Mouse (Mus musculus) limb, embryonic 10.5 days (tissue): ENCODE measurements around the gene Bbc3. TPM values are rescaled to one million over a fixed set of nuclear protein-coding genes. Genes with fewer than 3 reads are reported as not detected.

Experiments used
- DNase-seq: peaks from one replicate; pipeline ENCODE4 v3.0.0-alpha.2; 2017; ENCODE audit warnings: low spot score
- H3K27ac ChIP-seq: fragments of 300-500 bp; sonication (generic); 2 replicates; pipeline ENCODE4 v1.5.1; 2016; ENCODE audit warnings: mild to moderate bottlenecking
- H3K27me3 ChIP-seq: fragments of 300-500 bp; sonication (generic); 2 replicates; pipeline ENCODE4 v1.6.1; 2016; ENCODE audit warnings: low read depth, mild to moderate bottlenecking; ENCODE audit not compliant: poor library complexity, severe bottlenecking
- H3K36me3 ChIP-seq: fragments of 300-500 bp; sonication (generic); 2 replicates; pipeline ENCODE4 v1.6.1; 2016; ENCODE audit warnings: mild to moderate bottlenecking, moderate library complexity
- H3K4me1 ChIP-seq: fragments of 300-500 bp; sonication (generic); 2 replicates; pipeline ENCODE4 v1.6.1; 2016
- H3K4me3 ChIP-seq: fragments of 300-500 bp; sonication (generic); 2 replicates; pipeline ENCODE4 v1.5.1; 2016; ENCODE audit warnings: mild to moderate bottlenecking, moderate library complexity
- H3K9me3 ChIP-seq: fragments of 300-500 bp; sonication (generic); replicated peaks from 2 replicates; pipeline ENCODE4 v1.6.1; 2016; ENCODE audit warnings: mild to moderate bottlenecking
- WGBS: fragments of 180-500 bp; shearing (Covaris S2); methylation state at CpG from one replicate; pipeline ENCODE4 v1.1.7; 2016; 5-methylcytosine and 5-hydroxymethylcytosine counted together
- polyA plus RNA-seq: library from polyadenylated mRNA; unstranded; fragments of >200 nt; fragmentation: Nextera tagmentation; extraction: Ambion mirVana; gene quantifications from 2 replicates; pipeline ENCODE4 v1.2.1, GENCODE M21; 2016

Bbc3 gene
- polyA plus RNA-seq, 1 experiment from 2014 or later = 14.5 TPM

DNA sequence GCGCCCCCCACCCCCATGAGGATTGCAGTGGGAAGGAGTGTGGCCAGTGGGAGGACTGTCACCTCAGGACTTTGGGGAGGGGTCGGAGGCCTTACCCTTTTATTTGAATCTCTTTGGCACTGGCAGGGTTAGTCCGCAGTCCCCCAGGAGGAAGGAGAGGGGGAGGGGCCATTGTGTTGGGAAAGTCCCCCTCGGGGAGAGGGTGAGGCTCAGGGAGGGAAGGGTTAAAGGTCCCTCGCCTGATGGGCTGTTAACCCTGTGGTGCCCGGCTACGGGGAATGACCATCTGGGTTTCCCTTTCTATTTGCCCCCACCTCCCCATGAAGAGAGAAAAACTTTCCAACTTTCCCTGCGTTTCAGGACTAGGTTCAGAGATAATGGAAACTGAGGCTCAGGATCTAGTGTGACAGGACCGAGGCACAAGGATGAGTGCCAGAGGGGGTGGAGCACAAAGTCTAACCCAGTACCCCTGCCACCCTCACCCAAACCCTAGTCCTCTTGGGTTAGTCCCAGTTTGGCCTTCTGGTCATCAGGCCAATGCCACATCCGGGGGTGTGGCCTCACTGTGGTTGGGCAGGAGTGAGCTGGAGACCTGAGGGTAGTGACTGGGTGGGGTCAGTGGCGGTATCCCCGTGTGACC lies 4.6 kb downstream of the Bbc3 start:
- peak; percentile 90 for DNase-seq
- peaks cover 15% of the 10 kb centered on the region for H3K36me3 ChIP-seq
- H3K27ac ChIP-seq = peak overlapping the region; percentile 95
- no peaks in the 10 kb centered on the region for H3K27me3 ChIP-seq
- H3K9me3 ChIP-seq = no peaks in the 10 kb centered on the region
- WGBS = under 1% methylated on average over 12 of the region's 12 CpGs
- H3K4me1 ChIP-seq = peaks cover 75% of the 10 kb centered on the region
- peak overlapping the region; percentile 78 for H3K4me3 ChIP-seq

DNA sequence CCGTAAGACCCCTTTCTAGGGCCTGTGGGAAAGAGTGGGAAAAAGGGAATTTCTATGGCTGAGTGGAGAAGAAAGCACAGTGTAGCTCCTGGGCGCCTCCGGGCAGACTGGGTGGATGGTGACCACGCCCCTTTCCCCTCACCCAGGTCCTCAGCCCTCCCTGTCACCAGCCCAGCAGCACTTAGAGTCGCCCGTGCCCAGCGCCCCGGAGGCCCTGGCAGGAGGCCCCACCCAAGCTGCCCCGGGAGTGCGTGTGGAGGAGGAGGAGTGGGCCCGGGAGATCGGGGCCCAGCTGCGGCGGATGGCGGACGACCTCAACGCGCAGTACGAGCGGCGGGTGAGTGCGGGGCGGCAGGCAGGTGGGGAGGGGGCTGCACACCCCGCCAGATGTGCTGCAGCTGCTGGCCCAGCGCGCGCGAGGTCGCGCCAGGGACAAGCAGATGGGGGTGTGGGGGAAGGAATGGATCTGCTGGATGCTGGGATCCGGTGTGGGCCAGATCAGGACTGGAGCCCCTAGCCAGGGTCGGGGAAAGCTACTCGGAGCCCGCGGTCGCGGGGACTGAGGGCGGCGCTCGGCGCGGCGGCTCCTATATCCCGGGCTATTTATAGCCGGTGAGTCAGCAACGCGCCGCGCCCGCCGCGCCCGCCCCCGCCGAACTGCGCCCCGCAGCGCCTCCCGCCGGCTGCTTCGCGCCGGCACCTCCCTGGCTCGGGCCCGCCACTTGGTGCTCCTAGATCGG lies 5.5 kb downstream of the Bbc3 start:
- Histone ChIP-seq H3K9me3 (no peaks in the 10 kb centered on the region), H3K27me3 (no peaks in the 10 kb centered on the region), H3K4me3 (peak overlapping the region; percentile 78), H3K36me3 (peaks cover 22% of the 10 kb centered on the region), H3K27ac (peak overlapping the region; percentile 95), H3K4me1 (peaks cover 70% of the 10 kb centered on the region)
- under 1% methylated on average over 56 of the region's 66 CpGs for WGBS
- DNase-seq = peak; percentile 87

DNA sequence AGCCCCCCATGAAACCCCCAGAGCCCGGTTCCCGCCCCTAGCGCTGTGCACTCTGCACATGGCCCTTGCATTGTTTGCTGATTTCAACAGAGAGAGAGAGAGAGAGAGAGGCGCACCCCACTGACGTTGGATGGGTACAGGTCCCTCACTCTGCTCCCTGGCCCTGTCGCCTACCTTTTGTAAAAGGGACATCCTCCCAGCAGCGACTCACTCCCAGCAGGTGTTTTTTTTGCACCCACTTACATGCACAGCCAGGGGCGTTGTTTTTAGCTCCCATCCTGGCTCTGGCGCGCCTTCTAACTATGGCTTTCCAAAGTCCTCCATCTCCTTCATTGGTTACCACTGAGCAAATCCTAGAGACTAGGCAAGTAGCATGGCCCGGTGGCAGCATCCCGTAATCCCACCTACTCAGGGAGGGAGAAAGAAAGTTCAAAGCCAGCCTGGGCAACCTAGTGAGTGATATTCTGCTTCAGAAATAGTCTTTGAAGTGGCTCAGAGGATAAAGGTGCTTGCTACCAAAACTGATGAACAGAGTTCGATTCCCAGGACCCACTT lies 6.1 kb downstream of the Bbc3 start:
- DNase-seq = no peak
- Histone ChIP-seq H3K4me3 (peak overlapping the region; percentile 78), H3K4me1 (peaks cover 64% of the 10 kb centered on the region)

DNA sequence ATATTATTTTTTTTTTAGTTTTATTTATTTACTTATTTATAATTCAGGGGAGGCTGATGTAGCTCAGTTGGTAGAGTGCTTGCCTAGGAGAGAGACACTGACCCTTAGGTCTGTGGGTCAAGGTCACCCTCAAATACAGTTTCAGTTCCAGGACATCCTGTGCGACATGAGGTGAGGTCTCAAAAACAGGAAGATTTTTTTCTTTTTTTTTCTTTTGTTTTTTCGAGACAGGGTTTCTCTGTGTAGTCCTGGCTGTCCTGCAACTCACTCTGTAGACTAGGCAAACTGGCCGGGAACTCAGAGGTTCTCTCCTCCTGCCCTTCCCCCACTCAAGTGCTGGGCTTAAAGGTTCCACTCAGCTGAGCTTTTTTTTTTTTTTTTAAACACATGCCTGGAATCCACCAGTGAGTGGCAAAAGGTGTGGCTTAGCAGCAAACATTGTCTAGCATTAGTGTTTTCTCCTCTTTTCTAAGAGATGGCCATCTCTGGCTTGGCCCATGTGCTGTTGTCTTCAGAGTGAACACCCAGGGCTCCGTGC lies 7.1 kb downstream of the Bbc3 start:
- peaks cover 54% of the 10 kb centered on the region for H3K4me1 ChIP-seq

More for the DNA sequence above, 6.1 kb downstream of the Bbc3 start:
- Histone ChIP-seq H3K27ac (peak overlapping the region; percentile 95), H3K9me3 (no peaks in the 10 kb centered on the region), H3K36me3 (peaks cover 23% of the 10 kb centered on the region), H3K27me3 (no peaks in the 10 kb centered on the region)
- WGBS = 9% methylated on average over 13 of the region's 13 CpGs

DNA sequence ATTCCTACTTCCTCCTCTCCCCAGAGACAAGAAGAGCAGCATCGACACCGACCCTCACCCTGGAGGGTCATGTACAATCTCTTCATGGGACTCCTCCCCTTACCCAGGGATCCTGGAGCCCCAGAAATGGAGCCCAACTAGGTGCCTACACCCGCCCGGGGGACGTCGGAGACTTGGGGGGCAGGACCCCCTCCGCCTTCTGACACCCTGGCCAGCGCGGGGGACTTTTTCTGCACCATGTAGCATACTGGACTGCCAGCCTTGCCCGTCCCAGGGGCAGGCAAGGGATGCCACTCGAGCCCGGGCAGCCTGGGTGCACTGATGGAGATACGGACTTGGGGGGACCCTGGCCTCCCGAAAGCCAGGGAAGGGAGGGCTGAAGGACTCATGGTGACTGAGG lies 8.9 kb downstream of the Bbc3 start:
- 87% methylated on average over 14 of the region's 14 CpGs for WGBS
- Histone ChIP-seq H3K27ac (no peak overlapping the region), H3K4me1 (peaks cover 40% of the 10 kb centered on the region), H3K27me3 (no peaks in the 10 kb centered on the region), H3K4me3 (no peak overlapping the region), H3K9me3 (no peaks in the 10 kb centered on the region), H3K36me3 (peaks cover 34% of the 10 kb centered on the region)
- no peak for DNase-seq

More for the DNA sequence above, 7.1 kb downstream of the Bbc3 start:
- DNase-seq = no peak
- H3K36me3 ChIP-seq = peaks cover 30% of the 10 kb centered on the region
- H3K27ac ChIP-seq = no peak overlapping the region
- H3K4me3 ChIP-seq = no peak overlapping the region
- 70% methylated on average over 4 of the region's 4 CpGs for WGBS
- no peaks in the 10 kb centered on the region for H3K9me3 ChIP-seq
- H3K27me3 ChIP-seq = no peaks in the 10 kb centered on the region

DNA sequence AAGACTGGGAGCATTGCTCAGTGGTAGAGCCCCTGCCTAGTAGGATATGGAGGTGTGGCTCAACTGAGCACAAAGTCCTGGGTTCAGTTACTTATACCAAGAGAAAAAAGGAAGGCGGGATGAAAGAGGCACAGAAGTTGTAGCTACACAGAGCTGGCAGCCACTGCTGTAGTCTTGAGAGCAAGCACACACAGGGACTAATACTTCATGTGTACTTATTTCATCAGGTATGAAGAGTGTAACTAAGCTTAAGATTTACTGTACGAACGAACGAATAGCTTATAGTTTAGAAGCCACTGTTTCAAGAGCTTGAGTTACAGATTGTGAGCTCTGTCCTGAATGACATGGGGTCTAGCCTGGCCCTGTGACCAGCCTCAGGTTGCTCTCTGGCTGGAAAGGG lies 11.0 kb downstream of the Bbc3 start:
- DNase-seq = no peak
- peaks cover 42% of the 10 kb centered on the region for H3K36me3 ChIP-seq
- no peaks in the 10 kb centered on the region for H3K9me3 ChIP-seq
- H3K4me1 ChIP-seq = peaks cover 18% of the 10 kb centered on the region
- WGBS = 94% methylated on average over 4 of the region's 4 CpGs
- H3K27ac ChIP-seq = no peak overlapping the region
- no peaks in the 10 kb centered on the region for H3K27me3 ChIP-seq
- no peak overlapping the region for H3K4me3 ChIP-seq

DNA sequence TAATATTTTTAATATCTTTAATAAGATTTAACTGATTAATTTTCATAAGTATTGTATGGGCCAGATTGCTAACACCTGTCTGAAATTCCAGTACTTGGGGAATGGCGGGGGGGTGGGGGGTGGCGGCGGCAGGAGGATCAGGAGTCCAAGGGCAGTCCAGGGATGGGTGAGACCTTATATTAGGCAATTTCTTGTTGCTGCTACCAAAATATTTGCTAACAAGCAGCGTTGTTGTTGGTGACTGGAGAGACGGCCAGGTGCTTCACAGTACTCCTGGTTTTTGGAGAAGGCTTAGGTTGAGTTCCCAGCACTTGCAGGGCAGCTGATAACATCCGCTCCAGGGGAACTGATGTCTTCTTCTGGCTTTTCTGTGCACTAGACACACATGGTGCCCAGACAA lies 12.3 kb downstream of the Bbc3 start:
- DNase-seq = no peak
- peaks cover 55% of the 10 kb centered on the region for H3K36me3 ChIP-seq
- WGBS = 86% methylated on average over 6 of the region's 6 CpGs

DNA sequence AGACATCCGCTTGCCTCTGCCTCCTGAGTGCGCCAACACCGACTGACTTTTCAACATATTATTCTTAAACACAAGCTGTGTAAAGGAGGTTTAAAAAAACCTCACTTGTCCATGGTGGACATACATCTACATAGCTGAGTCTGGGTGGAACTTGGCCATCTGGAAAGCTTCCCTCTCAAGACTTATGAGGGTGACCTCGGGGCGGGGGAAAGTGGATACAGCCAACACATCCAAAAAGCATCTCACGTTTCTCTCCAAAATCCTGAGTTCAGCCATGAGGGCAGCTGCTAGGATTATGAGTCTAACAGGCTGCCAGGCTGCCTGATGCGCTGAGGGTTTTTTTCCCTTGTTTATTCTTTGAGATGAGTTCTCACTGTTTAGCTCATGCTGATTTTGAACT lies 16.5 kb downstream of the Bbc3 start:
- no peak for DNase-seq
- 89% methylated on average over 7 of the region's 7 CpGs for WGBS
- H3K27ac ChIP-seq = no peak overlapping the region
- H3K4me3 ChIP-seq = no peak overlapping the region
- H3K27me3 ChIP-seq = no peaks in the 10 kb centered on the region
- no peaks in the 10 kb centered on the region for H3K9me3 ChIP-seq
- peaks cover 8% of the 10 kb centered on the region; the same call in 1 of the 2 replicates for H3K4me1 ChIP-seq
- peaks cover 70% of the 10 kb centered on the region for H3K36me3 ChIP-seq

More for the DNA sequence above, 12.3 kb downstream of the Bbc3 start:
- no peak overlapping the region for H3K4me3 ChIP-seq
- no peaks in the 10 kb centered on the region for H3K27me3 ChIP-seq
- H3K9me3 ChIP-seq = no peaks in the 10 kb centered on the region
- 0 out of 2 replicates have a peak, but pooled peaks cover 7% of the 10 kb centered on the region for H3K4me1 ChIP-seq
- H3K27ac ChIP-seq = no peak overlapping the region

DNA sequence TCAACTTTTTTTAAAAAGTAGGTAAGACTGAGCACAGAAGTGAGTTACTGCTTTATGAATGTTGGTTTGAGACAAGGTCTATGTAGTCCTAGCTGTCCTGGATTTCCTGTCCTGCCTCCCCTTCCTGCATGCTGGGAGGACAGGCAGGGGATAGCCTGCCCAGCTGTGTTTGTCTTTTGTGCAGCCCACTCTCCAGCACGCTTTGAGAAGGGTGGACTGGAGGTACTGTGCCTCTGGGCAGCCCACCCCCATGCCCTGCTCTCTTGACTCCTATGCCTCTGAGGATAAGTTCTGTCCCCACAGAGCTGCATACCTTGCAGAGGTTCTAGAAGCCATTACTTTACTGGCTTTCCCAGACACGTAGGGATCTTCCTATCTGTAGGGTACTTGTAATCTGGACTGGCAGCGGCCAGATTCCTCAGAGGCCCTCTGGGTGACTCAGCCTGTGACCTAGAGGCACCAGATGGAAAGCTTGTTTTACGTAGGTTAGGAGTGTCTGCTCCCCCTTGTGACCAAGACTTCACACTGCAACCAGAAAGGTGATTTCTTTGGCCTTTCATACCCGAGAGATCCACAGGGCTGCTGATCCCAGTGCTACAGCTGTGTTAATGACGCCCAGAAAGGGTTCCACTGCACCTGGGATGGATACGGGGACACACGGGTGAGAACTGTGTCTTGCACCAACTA lies 17.9 kb downstream of the Bbc3 start:
- 42% methylated on average over 8 of the region's 8 CpGs for WGBS
- Histone ChIP-seq H3K36me3 (peaks cover 75% of the 10 kb centered on the region), H3K27ac (0 out of 2 replicates have a peak overlapping the region, but pooled peaks have one; percentile 32), H3K4me3 (no peak overlapping the region), H3K9me3 (no peaks in the 10 kb centered on the region), H3K27me3 (no peaks in the 10 kb centered on the region), H3K4me1 (peaks cover 8% of the 10 kb centered on the region; the same call in 1 of the 2 replicates)
- DNase-seq = peak; percentile 53

DNA sequence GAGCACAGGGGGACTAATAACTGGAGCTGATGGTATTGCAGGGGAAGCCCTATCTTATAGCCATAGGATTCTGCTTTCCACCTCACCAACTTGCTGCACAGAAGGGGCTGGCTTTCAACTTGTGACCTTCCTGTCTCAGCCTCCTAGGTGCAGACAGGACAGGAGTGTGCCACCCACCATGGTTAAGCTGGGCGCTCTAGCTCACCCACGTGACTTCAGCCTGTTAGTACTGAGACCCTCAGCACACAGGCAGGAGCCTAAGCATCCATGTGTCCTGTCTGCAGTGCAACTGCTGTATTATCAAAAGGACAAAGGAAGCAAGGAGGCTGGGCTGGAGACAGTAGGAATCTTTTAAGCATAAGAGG lies 18.4 kb downstream of the Bbc3 start:
- H3K27ac ChIP-seq = no peak overlapping the region
- no peak overlapping the region for H3K4me3 ChIP-seq
- H3K4me1 ChIP-seq = peaks cover 6% of the 10 kb centered on the region; the same call in 1 of the 2 replicates
- no peaks in the 10 kb centered on the region for H3K27me3 ChIP-seq
- DNase-seq = no peak
- WGBS = 87% methylated on average over 2 of the region's 2 CpGs
- peaks cover 80% of the 10 kb centered on the region for H3K36me3 ChIP-seq
- H3K9me3 ChIP-seq = no peaks in the 10 kb centered on the region

DNA sequence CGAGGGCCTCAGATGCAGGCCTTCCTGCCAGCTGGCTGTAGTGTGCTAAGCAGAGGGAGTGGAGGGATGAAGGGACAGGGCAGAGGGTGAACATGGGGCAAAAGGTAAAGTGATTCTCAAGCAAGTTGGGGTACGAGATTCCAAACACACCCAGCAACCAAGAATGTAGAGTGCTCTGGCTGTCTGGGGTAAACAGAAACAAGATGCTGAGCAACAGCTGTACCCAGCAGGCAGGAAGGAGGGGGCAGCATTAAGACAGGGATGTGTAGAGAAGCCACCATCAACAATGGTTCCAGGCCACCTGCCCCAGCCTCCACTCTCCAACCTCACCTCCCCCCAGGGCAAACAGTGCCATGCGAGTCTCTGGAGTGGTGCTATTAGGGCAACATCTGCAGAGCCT lies 21.0 kb downstream of the Bbc3 start:
- no peak overlapping the region for H3K27ac ChIP-seq

DNA sequence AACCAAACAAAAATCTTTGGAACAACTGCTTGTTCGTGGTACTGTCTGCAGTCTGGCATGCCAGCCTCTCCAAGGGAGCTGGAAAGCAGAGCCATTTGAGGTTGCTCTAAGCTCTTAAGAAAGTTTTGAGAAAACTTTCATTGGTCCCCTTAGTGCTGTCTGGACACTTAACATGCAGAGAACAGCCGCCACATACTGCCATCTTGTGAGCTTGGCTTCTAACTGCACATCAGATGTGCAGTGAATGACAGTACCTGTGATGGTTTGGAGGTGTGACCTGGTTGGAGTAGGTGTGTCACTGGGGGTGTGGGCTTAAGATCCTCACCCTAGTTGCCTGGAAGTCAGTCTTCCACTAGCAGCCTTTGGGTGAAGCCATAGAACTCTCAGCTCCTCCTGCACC lies 29.5 kb downstream of the Bbc3 start:
- Histone ChIP-seq H3K9me3 (no peaks in the 10 kb centered on the region), H3K27ac (no peak overlapping the region), H3K4me1 (no peaks in the 10 kb centered on the region), H3K4me3 (no peak overlapping the region), H3K36me3 (peaks cover 94% of the 10 kb centered on the region), H3K27me3 (no peaks in the 10 kb centered on the region)
- WGBS = 82% methylated on average over 2 of the region's 2 CpGs
- DNase-seq = no peak

More for the DNA sequence above, 21.0 kb downstream of the Bbc3 start:
- no peak for DNase-seq
- no peak overlapping the region for H3K4me3 ChIP-seq
- WGBS = 79% methylated on average over 3 of the region's 3 CpGs
- no peaks in the 10 kb centered on the region for H3K27me3 ChIP-seq
- no peaks in the 10 kb centered on the region for H3K9me3 ChIP-seq
- H3K4me1 ChIP-seq = peaks cover 4% of the 10 kb centered on the region; the same call in 1 of the 2 replicates
- peaks cover 98% of the 10 kb centered on the region for H3K36me3 ChIP-seq
